Mouse (Mus musculus): ENCODE data around the gene Kcnh1.

- no peak for TF ChIP-seq CTCF (conservative IDR thresholded peaks at IDR 0.05 in 1 of 2, IDR thresholded peaks at IDR 0.05 in 1 of 2; ENCODE audit: low read depth in 2 of 2, low read length in 2 of 2)
- no peak for TF ChIP-seq USF1 (IDR thresholded peaks at IDR 0.05; ENCODE audit: low read depth, low read length)
- TF ChIP-seq NELFE (IDR thresholded peaks at IDR 0.05; ENCODE audit: low read depth, low read length): no peak
- no peak for TF ChIP-seq MYC (IDR thresholded peaks at IDR 0.05; ENCODE audit: low read depth, low read length)
- no peak for TF ChIP-seq GABPA (IDR thresholded peaks at IDR 0.05; ENCODE audit: insufficient replicate concordance, low read depth, low read length)
- no peak for TF ChIP-seq EP300 (IDR thresholded peaks at IDR 0.05; ENCODE audit: low read length)
- no peak for TF ChIP-seq POLR2A (IDR thresholded peaks at IDR 0.05; ENCODE audit: low read depth, low read length)
- TF ChIP-seq TBP (conservative IDR thresholded peaks at IDR 0.05; ENCODE audit: low read depth, low read length): no peak
- no peak for TF ChIP-seq POLR2AphosphoS2 (IDR thresholded peaks at IDR 0.05; ENCODE audit: low read depth, low read length)
- no peak for TF ChIP-seq RAD21 (IDR thresholded peaks at IDR 0.05; ENCODE audit: low read depth, low read length)
- TF ChIP-seq UBTF (IDR thresholded peaks at IDR 0.05; ENCODE audit: low read depth, low read length): no peak
- no peak for TF ChIP-seq MXI1 (IDR thresholded peaks at IDR 0.05; ENCODE audit: low read depth, low read length)
- no peak for TF ChIP-seq ZC3H11A (IDR thresholded peaks at IDR 0.05; ENCODE audit: low read depth, low read length)
These were observed 290.9 kb downstream of the Kcnh1 start for GRCm38 (mm10) chr1:192481446-192481845.

All from CH12.LX (cell line).